Mouse (Mus musculus) kidney, postnatal 0 days (tissue): ENCODE measurements around the gene Nubp2. TPM values are rescaled to one million over a fixed set of nuclear protein-coding genes. Genes with fewer than 3 reads are reported as not detected.

Experiments used
- ATAC-seq: fragments of 200-750 bp; cut with Nextera tagmentation; replicated peaks from 2 replicates; pipeline ENCODE4 v1.8.0; 2017; ENCODE audit warnings: low read depth, moderate number of reproducible peaks, moderate TSS enrichment, moderate library complexity; ENCODE audit not compliant: low FRiP score
- DNase-seq: peaks from one replicate; pipeline ENCODE4 v3.0.0-alpha.2; 2016; ENCODE audit warnings: low spot score
- H3K27ac ChIP-seq: fragments of 300-500 bp; sonication (generic); 2 replicates; pipeline ENCODE4 v1.5.1; 2014; ENCODE audit warnings: mild to moderate bottlenecking
- H3K27me3 ChIP-seq: fragments of 300-500 bp; sonication (generic); 2 replicates; pipeline ENCODE4 v1.6.1; 2014; ENCODE audit warnings: low read length, mixed read lengths; ENCODE audit not compliant: insufficient read depth
- H3K36me3 ChIP-seq: fragments of 300-500 bp; sonication (generic); 2 replicates; pipeline ENCODE4 v1.6.1; 2014; ENCODE audit warnings: low read length, mixed read lengths; ENCODE audit not compliant: insufficient read depth
- H3K4me1 ChIP-seq: fragments of 300-500 bp; sonication (generic); replicated peaks from 2 replicates; pipeline ENCODE4 v1.6.1; 2014; ENCODE audit warnings: antibody characterized with exemption, low read length, mixed read lengths; ENCODE audit not compliant: insufficient read depth
- H3K4me2 ChIP-seq: fragments of 300-500 bp; sonication (generic); 2 replicates; pipeline ENCODE4 v1.6.1; 2014; ENCODE audit warnings: mild to moderate bottlenecking, low read length, moderate library complexity, mixed read lengths
- H3K4me3 ChIP-seq: fragments of 300-500 bp; sonication (generic); replicated peaks from 2 replicates; pipeline ENCODE4 v1.5.1; 2014; ENCODE audit warnings: low read depth, low read length
- H3K9ac ChIP-seq: fragments of 300-500 bp; sonication (generic); 2 replicates; pipeline ENCODE4 v1.6.1; 2014; ENCODE audit warnings: low read depth, low read length
- H3K9me3 ChIP-seq: fragments of 300-500 bp; sonication (generic); replicated peaks from 2 replicates; pipeline ENCODE4 v1.6.1; 2016; ENCODE audit warnings: low read length, inconsistent platforms, mixed read lengths
- CTCF ChIP-seq: IDR thresholded peaks from 2 replicates; pipeline ENCODE4 v1.5.1; 2016; ENCODE audit warnings: antibody characterized with exemption, low read depth, mild to moderate bottlenecking, moderate library complexity
- WGBS: fragments of 180-500 bp; shearing (Covaris S2); extraction: QIAGEN DNeasy Blood & Tissue Kit; methylation state at CpG from one replicate; pipeline ENCODE4 v1.1.7; 2014; 5-methylcytosine and 5-hydroxymethylcytosine counted together
- polyA plus RNA-seq: library from polyadenylated mRNA; unstranded; fragments of >200 nt; fragmentation: Nextera tagmentation; extraction: Ambion mirVana; gene quantifications from 2 replicates; pipeline ENCODE4 v1.2.1, GENCODE M21; 2015

Gene Nubp2
- polyA plus RNA-seq, 1 experiment from 2014 or later, result 55.9 TPM

- 79% methylated on average over 5 of the region's 5 CpGs for WGBS
- TF ChIP-seq CTCF, result no peak
- ATAC-seq (no peak), DNase-seq (no peak)
- Histone ChIP-seq H3K9ac (no peak overlapping the region), H3K27ac (no peak overlapping the region), H3K4me3 (no peak overlapping the region), H3K27me3 (no peaks in the 10 kb centered on the region), H3K9me3 (no peaks in the 10 kb centered on the region), H3K4me2 (no peak overlapping the region), H3K4me1 (peaks cover 2% of the 10 kb centered on the region; the same call in 1 of the 2 replicates), H3K36me3 (peaks cover 57% of the 10 kb centered on the region)
These were observed 13.0 kb upstream of the Nubp2 start for GRCm38 (mm10) chr17:24899153-24899552.

GRCm38 (mm10) chr17:24898041-24898854, 12.1 kb upstream of the Nubp2 start:
- Histone ChIP-seq H3K27ac (no peak overlapping the region), H3K9ac (0 out of 2 replicates have a peak overlapping the region, but pooled peaks have one; percentile 9), H3K27me3 (no peaks in the 10 kb centered on the region), H3K4me1 (peaks cover 6% of the 10 kb centered on the region; the same call in 1 of the 2 replicates), H3K9me3 (no peaks in the 10 kb centered on the region), H3K4me2 (no peak overlapping the region), H3K4me3 (no peak overlapping the region), H3K36me3 (peaks cover 50% of the 10 kb centered on the region)
- 80% methylated on average over 4 of the region's 4 CpGs for WGBS
- DNase-seq (no peak), ATAC-seq (no peak)
- no peak for TF ChIP-seq CTCF

GRCm38 (mm10) chr17:24897600-24897999, 11.5 kb upstream of the Nubp2 start:
- Histone ChIP-seq H3K9me3 (no peaks in the 10 kb centered on the region), H3K4me2 (peak overlapping the region; percentile 95; the same call in 1 of the 2 replicates), H3K27me3 (no peaks in the 10 kb centered on the region), H3K27ac (no peak overlapping the region), H3K9ac (0 out of 2 replicates have a peak overlapping the region, but pooled peaks have one; percentile 9), H3K4me3 (no peak overlapping the region), H3K4me1 (peaks cover 6% of the 10 kb centered on the region; the same call in 1 of the 2 replicates), H3K36me3 (peaks cover 50% of the 10 kb centered on the region)
- TF ChIP-seq CTCF, result no peak
- ATAC-seq, result no peak
- 73% methylated on average over 4 of the region's 4 CpGs for WGBS
- DNase-seq, result no peak

- H3K9me3 ChIP-seq, result no peaks in the 10 kb centered on the region
- peak overlapping the region; percentile 86 for H3K4me3 ChIP-seq
- H3K36me3 ChIP-seq, result peaks cover 50% of the 10 kb centered on the region
- DNase-seq (no peak), ATAC-seq (no peak)
- H3K9ac ChIP-seq, result peak overlapping the region; percentile 78
- peak overlapping the region; percentile 89 for H3K27ac ChIP-seq
- H3K4me2 ChIP-seq, result peak overlapping the region; percentile 95
- TF ChIP-seq CTCF, result no peak
- no peaks in the 10 kb centered on the region for H3K27me3 ChIP-seq
- 19% methylated on average over 11 of the region's 11 CpGs for WGBS
- peaks cover 6% of the 10 kb centered on the region; the same call in 1 of the 2 replicates for H3K4me1 ChIP-seq
These were observed 10.8 kb upstream of the Nubp2 start for GRCm38 (mm10) chr17:24896993-24897269.

GRCm38 (mm10) chr17:24896241-24896992, 10.3 kb upstream of the Nubp2 start, which contains the start of gene Nme3:
Gene Nme3, plus strand, starts transcription at chr17:24896500.
- WGBS, result 1% methylated on average over 49 of the region's 50 CpGs
- H3K4me1 ChIP-seq, result peaks cover 6% of the 10 kb centered on the region; the same call in 1 of the 2 replicates
- no peaks in the 10 kb centered on the region for H3K9me3 ChIP-seq
- H3K4me2 ChIP-seq, result peak within 1 kb of the TSS; percentile 95
- no peaks in the 10 kb centered on the region for H3K27me3 ChIP-seq
- TF ChIP-seq CTCF, result peak; percentile 26; the same call in 1 of the 2 replicates
- H3K9ac ChIP-seq, result peak within 1 kb of the TSS; percentile 93
- peak within 1 kb of the TSS; percentile 89 for H3K27ac ChIP-seq
- peaks cover 48% of the 10 kb centered on the region for H3K36me3 ChIP-seq
- DNase-seq (peak; percentile 86), ATAC-seq (peak; percentile 67)
- peak within 1 kb of the TSS; percentile 86 for H3K4me3 ChIP-seq

- no peak; the same call in 1 of the 2 replicates for ATAC-seq
- Histone ChIP-seq H3K4me3 (peak overlapping the region; percentile 86), H3K27ac (peak overlapping the region; percentile 89), H3K9me3 (no peaks in the 10 kb centered on the region), H3K4me1 (peaks cover 6% of the 10 kb centered on the region; the same call in 1 of the 2 replicates), H3K4me2 (peak overlapping the region; percentile 95), H3K36me3 (peaks cover 47% of the 10 kb centered on the region), H3K9ac (peak overlapping the region; percentile 93), H3K27me3 (no peaks in the 10 kb centered on the region)
- WGBS, result 6% methylated on average over 23 of the region's 23 CpGs
- TF ChIP-seq CTCF, result no peak
- no peak for DNase-seq
These were observed 9.6 kb upstream of the Nubp2 start for GRCm38 (mm10) chr17:24895571-24896240.
